Mouse (Mus musculus) heart, adult 2 months (tissue): Measurements from ENCODE around the gene Thsd7a.

Experiments
- CTCF ChIP-seq: fragments of 200-600 bp; IDR thresholded peaks from 2 replicates; pipeline ENCODE4 v1.8.1; 2022; ENCODE audit warnings: antibody characterized with exemption, mild to moderate bottlenecking, moderate library complexity
- POLR2A ChIP-seq: fragments of 200-500 bp; IDR thresholded peaks from 2 replicates; pipeline ENCODE4 v1.6.1; 2011; ENCODE audit warnings: mild to moderate bottlenecking, low read depth, low read length, control low read depth; ENCODE audit not compliant: insufficient read depth

DNA sequence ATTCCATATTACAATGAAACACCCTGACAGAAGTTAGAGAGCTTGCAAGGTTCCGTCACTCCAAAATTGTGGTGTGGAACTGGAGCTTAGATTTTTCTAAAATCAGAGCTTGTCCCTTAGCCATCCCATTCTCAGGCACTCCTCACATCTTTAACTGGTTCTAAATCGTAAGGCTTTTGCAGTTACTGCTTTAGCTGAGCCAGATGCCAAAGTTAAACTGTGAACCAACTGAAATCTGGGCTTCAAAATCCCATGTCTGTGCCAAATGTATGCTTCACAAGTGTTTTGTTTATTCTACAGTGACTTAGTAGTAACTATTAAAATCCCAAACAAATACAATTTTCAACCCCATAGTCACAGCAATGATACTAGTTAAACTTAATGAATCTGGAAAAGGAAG is 242.3 kb downstream of the Thsd7a start:
- TF ChIP-seq POLR2A (no peak), CTCF (no peak)
